Mouse (Mus musculus) hindbrain, embryonic 10.5 days (tissue): ENCODE results near the gene Bicral. TPM values are rescaled to one million over a fixed set of nuclear protein-coding genes. Genes with fewer than 3 reads are reported as not detected.

ENCODE experiments used
- DNase-seq: peaks from one replicate; pipeline ENCODE4 v3.0.0-alpha.2; 2017; ENCODE audit warnings: low spot score
- H3K27ac ChIP-seq: fragments of 300-500 bp; sonication (generic); 2 replicates; pipeline ENCODE4 v1.5.1; 2016; ENCODE audit warnings: mild to moderate bottlenecking, moderate library complexity
- H3K27me3 ChIP-seq: fragments of 300-500 bp; sonication (generic); 2 replicates; pipeline ENCODE4 v1.6.1; 2016; ENCODE audit warnings: mild to moderate bottlenecking; ENCODE audit not compliant: poor library complexity, insufficient read depth, severe bottlenecking
- H3K36me3 ChIP-seq: fragments of 300-500 bp; sonication (generic); 2 replicates; pipeline ENCODE4 v1.6.1; 2016; ENCODE audit warnings: mild to moderate bottlenecking, moderate library complexity
- H3K4me1 ChIP-seq: fragments of 300-500 bp; sonication (generic); replicated peaks from 2 replicates; pipeline ENCODE4 v1.6.1; 2016; ENCODE audit warnings: mild to moderate bottlenecking
- H3K4me3 ChIP-seq: fragments of 300-500 bp; sonication (generic); 2 replicates; pipeline ENCODE4 v1.5.1; 2016; ENCODE audit warnings: mild to moderate bottlenecking, moderate library complexity
- H3K9me3 ChIP-seq: fragments of 300-500 bp; sonication (generic); 2 replicates; pipeline ENCODE4 v1.6.1; 2016; ENCODE audit warnings: mild to moderate bottlenecking, moderate library complexity
- WGBS: fragments of 180-500 bp; shearing (Covaris S2); methylation state at CpG from one replicate; pipeline ENCODE4 v1.1.7; 2016; 5-methylcytosine and 5-hydroxymethylcytosine counted together
- polyA plus RNA-seq: library from polyadenylated mRNA; unstranded; fragments of >200 nt; fragmentation: Nextera tagmentation; extraction: Ambion mirVana; gene quantifications from 2 replicates; pipeline ENCODE4 v1.2.1, GENCODE M21; 2016

Gene Bicral
- polyA plus RNA-seq, 1 experiment from 2014 or later: 4.2 TPM

DNA sequence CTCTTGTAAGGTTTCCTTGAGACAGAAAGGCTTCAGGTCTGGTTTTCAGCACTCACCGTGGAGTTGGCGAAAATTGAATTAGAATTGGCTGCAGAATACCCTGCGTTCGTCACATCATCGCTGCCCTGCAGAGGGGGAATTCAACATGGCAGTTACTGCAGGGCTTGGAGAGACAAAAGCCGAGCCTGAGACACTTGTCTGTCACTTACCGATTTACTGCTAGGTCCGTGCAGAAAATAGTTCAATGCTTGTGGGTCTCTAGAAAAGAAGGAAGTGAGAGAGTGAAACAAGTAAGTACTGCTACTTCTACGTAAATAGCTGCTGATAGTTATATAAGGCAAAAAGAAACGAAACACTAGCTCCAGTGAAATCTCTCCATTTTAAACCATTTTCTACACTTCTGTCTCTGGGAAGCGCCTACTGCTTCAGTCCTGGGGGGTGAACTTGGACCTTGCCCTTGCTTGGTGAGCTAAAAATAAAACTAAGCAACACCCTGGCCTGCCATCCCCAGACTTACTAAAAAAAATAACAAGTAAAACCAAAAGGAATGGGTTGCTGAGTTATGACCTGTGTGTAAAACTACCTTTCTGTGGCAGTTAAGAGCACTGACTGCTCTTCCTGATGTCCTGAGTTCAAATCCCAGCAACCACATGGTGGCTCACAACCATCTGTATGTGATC, 28.3 kb downstream of the Bicral start:
- Histone ChIP-seq H3K36me3 (peaks cover 35% of the 10 kb centered on the region), H3K27ac (no peak overlapping the region), H3K27me3 (no peaks in the 10 kb centered on the region), H3K9me3 (no peaks in the 10 kb centered on the region), H3K4me3 (no peak overlapping the region), H3K4me1 (no peaks in the 10 kb centered on the region)
- DNase-seq: no peak
- 89% methylated on average over 11 of the region's 11 CpGs for WGBS

DNA sequence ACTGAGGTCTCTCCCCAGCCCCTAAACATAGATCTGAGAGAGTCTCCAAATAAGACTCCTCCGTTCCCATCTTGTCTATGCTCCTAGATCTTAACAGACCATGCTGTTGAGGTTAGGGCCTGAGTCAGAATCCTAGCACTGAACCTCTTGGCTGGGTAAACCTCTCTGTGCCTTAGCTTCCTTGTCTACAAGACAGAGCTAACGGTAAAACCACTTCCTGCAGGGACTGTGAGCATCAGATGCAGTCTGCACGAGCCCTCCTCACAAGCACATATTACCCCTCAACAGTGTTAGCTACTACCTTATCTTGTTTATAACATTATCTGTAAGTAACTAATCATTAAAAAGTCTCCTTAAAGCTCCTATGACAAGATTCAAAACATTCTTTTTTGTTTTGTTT, 29.3 kb downstream of the Bicral start:
- no peak for DNase-seq
- H3K27ac ChIP-seq: no peak overlapping the region
- 93% methylated on average over 3 of the region's 3 CpGs for WGBS
- no peaks in the 10 kb centered on the region for H3K27me3 ChIP-seq
- peaks cover 45% of the 10 kb centered on the region for H3K36me3 ChIP-seq
- no peak overlapping the region for H3K4me3 ChIP-seq
- H3K9me3 ChIP-seq: no peaks in the 10 kb centered on the region
- no peaks in the 10 kb centered on the region for H3K4me1 ChIP-seq

DNA sequence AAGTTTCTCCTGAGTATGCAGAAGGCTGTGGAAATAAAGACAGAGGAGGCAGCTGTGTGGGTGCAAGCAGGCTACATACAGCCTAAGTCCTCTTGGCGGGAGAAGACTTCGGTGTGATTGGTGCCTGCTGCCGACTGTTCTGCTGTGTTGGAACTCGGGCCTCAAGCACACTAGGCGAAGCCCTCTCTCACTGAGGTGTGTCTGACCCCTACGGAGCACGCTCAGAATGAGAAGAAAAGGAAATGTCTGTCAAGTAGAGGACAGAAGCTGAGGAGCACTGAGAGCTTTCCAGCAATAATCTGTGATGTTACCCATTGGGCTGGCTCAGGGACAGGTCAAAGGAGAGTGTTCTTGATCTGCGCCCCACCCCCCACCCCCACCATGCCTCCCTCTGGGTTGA, 35.2 kb downstream of the Bicral start:
- H3K27ac ChIP-seq: no peak overlapping the region
- H3K4me1 ChIP-seq: no peaks in the 10 kb centered on the region
- 92% methylated on average over 8 of the region's 8 CpGs for WGBS
- H3K9me3 ChIP-seq: no peaks in the 10 kb centered on the region
- DNase-seq: no peak
- no peaks in the 10 kb centered on the region for H3K27me3 ChIP-seq
- H3K36me3 ChIP-seq: peaks cover 80% of the 10 kb centered on the region
- no peak overlapping the region for H3K4me3 ChIP-seq

DNA sequence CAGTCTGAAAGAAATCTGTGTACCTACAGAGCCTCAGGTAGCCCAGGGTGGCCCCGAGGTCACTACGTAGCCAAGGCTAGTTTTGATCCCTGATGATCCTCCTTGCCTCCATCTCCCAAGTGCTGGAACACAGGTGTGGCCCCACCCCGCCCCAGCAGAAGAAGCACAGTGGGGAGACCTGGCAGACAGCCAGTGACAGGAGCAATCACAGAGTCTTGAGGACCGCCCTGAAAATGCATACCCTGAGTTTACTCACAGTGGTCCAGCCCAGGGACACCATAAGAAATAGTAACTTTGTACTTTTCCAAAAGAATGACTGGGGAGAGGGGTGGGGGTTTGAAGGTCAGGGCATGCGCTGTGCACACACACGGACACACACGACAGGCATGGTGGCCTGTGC, 37.7 kb downstream of the Bicral start:
- no peak overlapping the region for H3K27ac ChIP-seq
- H3K4me1 ChIP-seq: no peaks in the 10 kb centered on the region
- peaks cover 71% of the 10 kb centered on the region for H3K36me3 ChIP-seq
- no peak for DNase-seq
- WGBS: 93% methylated on average over 7 of the region's 7 CpGs
- H3K27me3 ChIP-seq: no peaks in the 10 kb centered on the region
- H3K4me3 ChIP-seq: no peak overlapping the region
- H3K9me3 ChIP-seq: no peaks in the 10 kb centered on the region

DNA sequence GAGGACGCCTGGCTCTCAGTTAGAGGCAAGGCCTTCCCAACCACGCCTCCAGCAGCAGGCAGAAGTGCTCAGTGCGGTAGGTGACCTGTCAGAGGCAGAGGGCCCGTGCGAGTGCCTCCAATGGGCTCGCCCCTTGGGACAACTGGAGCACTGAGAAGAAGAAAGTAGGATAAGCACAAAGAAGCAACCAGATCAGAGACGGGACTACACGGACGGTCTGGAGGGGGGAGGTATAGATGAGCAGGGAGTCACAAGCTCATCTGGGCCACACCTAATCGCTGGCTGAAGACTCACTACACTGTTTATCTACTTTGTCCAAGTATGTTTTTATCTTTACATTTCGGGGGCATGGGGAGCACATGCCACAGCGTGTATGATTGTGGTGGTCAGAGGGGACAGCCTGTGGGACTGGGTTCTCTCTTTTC, 40.5 kb downstream of the Bicral start:
- DNase-seq: no peak
- Histone ChIP-seq H3K36me3 (peaks cover 61% of the 10 kb centered on the region), H3K4me1 (no peaks in the 10 kb centered on the region), H3K4me3 (no peak overlapping the region), H3K27me3 (no peaks in the 10 kb centered on the region), H3K27ac (no peak overlapping the region), H3K9me3 (no peaks in the 10 kb centered on the region)
- 84% methylated on average over 12 of the region's 12 CpGs for WGBS

DNA sequence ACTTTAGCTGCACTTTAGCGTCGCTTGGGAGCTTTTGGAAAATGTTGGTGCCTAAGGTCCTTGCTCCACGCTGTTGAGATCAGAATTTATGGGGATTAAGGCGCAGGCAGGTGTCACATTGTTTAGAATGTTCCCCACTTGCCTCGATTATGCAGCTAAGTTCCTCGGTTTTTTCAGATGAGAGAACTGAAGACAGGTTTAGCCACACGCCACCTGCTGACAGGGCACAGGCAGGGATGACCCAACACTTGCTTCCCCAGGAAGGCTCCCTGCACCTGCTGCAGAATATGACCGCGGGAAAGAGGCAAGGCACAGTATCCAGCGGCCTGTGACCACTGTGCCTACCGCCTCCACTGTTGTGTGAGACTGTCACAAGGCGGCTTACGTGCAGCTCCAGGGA, 42.0 kb downstream of the Bicral start:
- H3K27ac ChIP-seq: no peak overlapping the region
- no peaks in the 10 kb centered on the region for H3K9me3 ChIP-seq
- H3K27me3 ChIP-seq: no peaks in the 10 kb centered on the region
- no peak for DNase-seq
- WGBS: 85% methylated on average over 13 of the region's 13 CpGs
- H3K36me3 ChIP-seq: peaks cover 57% of the 10 kb centered on the region
- no peaks in the 10 kb centered on the region for H3K4me1 ChIP-seq
- no peak overlapping the region for H3K4me3 ChIP-seq

DNA sequence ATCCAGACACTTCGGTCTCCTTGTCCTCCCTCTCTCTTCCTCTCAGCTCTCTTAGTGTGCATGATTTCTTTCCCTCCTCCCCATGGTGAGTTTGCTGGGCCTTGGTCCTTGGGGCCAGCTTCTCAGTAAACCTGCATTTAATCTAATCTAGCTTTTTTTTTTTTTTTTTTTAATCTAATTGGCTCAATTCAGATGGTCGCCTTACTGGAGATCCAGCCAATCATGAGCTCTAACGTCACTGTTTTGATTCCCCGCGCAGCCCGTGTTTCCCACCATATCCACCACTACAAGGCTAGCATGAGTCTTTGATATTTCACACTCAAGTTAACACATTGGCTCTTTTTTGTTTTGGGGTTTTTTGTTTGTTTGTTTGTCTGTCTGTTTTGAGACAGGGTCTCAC, 43.8 kb downstream of the Bicral start:
- WGBS: 92% methylated on average over 6 of the region's 6 CpGs
- no peaks in the 10 kb centered on the region for H3K9me3 ChIP-seq
- no peaks in the 10 kb centered on the region for H3K4me1 ChIP-seq
- DNase-seq: no peak
- H3K4me3 ChIP-seq: no peak overlapping the region
- H3K27me3 ChIP-seq: no peaks in the 10 kb centered on the region
- H3K27ac ChIP-seq: no peak overlapping the region
- H3K36me3 ChIP-seq: peaks cover 51% of the 10 kb centered on the region

DNA sequence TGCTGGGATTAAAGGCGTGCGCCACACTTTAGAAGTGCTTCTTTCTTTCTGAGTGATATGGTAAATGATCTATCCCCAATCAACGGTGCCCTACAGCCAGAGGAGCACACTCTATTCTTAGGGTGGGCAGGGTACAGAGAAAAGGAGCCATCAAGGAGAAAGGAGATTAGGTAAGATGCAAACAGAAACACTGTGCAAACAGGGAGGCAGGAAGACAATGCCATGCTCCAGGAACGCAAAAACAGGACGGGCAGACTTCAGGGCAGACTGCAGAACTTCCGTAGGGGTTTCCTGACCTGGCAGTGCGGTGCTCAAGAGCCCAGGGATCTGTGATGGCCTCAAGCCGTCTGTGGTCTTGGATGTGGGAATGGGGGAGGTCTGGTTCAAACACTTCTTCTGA, 44.6 kb downstream of the Bicral start:
- Histone ChIP-seq H3K4me1 (no peaks in the 10 kb centered on the region), H3K4me3 (no peak overlapping the region), H3K27me3 (no peaks in the 10 kb centered on the region), H3K27ac (no peak overlapping the region), H3K36me3 (peaks cover 50% of the 10 kb centered on the region), H3K9me3 (no peaks in the 10 kb centered on the region)
- no peak for DNase-seq
- 91% methylated on average over 8 of the region's 8 CpGs for WGBS

DNA sequence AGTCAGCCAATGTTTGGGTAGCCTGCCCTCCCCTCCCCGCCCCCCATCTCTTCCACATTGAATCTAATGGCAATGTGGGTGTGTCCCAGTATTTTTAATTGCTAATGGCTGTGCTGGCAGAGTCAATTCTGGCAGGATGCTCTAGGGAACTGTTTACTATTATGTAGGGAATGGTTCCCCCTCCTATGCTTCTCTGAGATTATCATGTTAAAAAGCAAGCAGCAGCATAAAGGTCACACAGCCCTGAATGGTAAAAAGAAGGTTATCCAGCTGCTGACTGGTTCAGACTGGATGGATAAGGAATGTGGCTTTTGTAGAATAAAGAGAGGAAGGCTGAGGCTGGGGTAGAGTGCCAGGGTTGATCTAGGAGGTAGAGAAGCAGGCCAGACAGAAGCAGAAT, 45.8 kb downstream of the Bicral start:
- H3K27me3 ChIP-seq: no peaks in the 10 kb centered on the region
- 87% methylated on average over 1 of the region's 1 CpGs for WGBS
- H3K4me3 ChIP-seq: no peak overlapping the region
- H3K27ac ChIP-seq: no peak overlapping the region
- no peak for DNase-seq
- H3K4me1 ChIP-seq: no peaks in the 10 kb centered on the region
- peaks cover 57% of the 10 kb centered on the region for H3K36me3 ChIP-seq
- no peaks in the 10 kb centered on the region for H3K9me3 ChIP-seq

DNA sequence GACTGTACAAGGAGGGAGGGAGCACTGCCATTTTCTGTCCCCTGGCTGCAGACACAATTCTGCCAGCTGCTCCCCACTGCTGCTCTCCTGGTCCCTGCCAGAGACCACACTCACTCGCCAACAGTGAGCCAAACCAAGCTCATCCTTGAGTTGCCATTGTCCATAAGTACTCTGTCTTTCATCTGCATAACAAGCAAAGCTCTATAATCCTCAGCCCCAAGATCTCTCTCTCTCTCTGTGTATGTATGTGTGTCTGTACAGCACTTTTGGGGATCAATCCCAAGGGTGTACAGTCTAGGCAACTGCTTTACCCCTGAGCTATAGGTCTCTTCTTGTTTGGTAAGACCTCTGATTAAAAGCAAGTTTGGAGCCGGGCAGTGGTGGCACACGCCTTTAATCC, 47.6 kb downstream of the Bicral start:
- Histone ChIP-seq H3K4me1 (no peaks in the 10 kb centered on the region), H3K36me3 (peaks cover 69% of the 10 kb centered on the region), H3K9me3 (no peaks in the 10 kb centered on the region), H3K4me3 (no peak overlapping the region), H3K27me3 (no peaks in the 10 kb centered on the region), H3K27ac (no peak overlapping the region)
- DNase-seq: no peak
- 84% methylated on average over 3 of the region's 3 CpGs for WGBS

DNA sequence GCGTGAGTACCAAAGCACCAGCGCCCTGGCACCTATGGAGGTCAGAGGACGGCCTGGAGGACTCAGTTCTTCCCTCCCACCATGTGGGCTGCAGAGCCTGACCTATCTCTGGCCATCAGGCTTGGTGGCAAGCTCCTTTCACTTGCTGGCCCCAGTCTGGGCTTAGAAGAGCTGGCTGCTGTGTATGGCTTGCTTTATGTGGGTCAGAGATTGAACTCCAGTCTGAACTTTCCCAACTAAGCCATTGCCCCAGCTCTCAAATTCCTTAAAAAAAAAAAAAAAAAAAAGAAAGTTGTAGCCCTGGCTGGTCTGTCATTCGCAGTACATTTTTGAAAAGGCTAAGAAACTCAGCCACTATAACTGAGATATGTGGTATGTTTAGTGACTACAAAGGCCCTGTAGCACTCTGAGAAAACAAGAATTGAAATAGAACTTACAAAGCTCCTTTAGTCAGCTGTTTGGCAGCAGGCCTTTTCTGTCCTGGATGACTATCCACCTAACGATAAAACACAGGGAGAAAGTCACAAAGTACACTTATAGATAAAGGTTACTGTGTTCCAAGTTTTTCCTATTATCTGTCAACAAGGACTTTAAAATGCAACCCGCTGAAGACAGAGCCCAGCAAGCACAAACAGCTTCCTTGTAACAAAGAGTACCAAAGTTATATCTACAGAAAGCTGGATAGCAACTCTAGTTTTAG, 49.0 kb downstream of the Bicral start:
- H3K4me1 ChIP-seq: no peaks in the 10 kb centered on the region
- WGBS: 87% methylated on average over 6 of the region's 6 CpGs
- H3K9me3 ChIP-seq: no peaks in the 10 kb centered on the region
- no peaks in the 10 kb centered on the region for H3K27me3 ChIP-seq
- DNase-seq: no peak
- H3K4me3 ChIP-seq: no peak overlapping the region
- peaks cover 73% of the 10 kb centered on the region for H3K36me3 ChIP-seq
- H3K27ac ChIP-seq: no peak overlapping the region

DNA sequence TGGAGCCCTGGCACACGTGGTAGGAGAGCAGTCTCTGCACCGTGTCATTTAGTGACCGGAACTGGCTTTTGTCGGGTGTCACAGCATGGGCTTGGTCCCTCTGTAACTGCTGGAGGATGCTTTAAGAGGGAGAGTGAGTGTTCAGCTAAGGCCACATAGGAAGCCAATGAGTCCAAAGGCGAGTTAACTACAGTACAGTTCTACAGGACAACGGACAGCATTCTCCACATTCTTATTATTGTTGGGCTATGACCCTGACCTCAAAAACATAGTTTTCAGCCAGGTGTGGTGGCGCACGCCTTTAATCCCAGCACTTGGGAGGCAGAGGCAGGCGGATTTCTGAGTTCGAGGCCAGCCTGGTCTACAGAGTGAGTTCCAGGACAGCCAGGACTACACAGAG, 49.9 kb downstream of the Bicral start:
- Histone ChIP-seq H3K9me3 (no peaks in the 10 kb centered on the region), H3K27ac (no peak overlapping the region), H3K4me3 (no peak overlapping the region), H3K27me3 (no peaks in the 10 kb centered on the region), H3K36me3 (peaks cover 65% of the 10 kb centered on the region), H3K4me1 (no peaks in the 10 kb centered on the region)
- DNase-seq: no peak
- 88% methylated on average over 10 of the region's 10 CpGs for WGBS

DNA sequence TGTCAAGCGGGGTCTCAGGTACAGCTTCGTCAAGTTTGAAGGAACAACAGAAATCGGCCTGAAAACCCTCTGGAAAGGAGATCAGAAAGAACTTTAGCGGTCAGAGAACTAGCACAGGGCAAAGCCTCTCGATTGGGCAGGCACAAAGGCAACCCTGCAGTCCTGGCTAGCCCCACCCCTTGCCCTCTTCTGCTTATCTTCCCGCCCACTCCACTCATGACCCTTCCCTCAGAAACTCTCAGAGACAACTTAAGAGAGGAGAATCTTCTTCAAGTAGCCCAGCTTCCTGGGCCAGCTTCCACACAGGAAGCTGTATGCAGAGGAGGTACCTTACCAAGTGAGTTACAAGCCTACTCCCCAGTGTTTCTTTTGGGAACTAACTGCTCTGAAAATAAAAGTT, 56.5 kb downstream of the Bicral start:
- H3K27me3 ChIP-seq: no peaks in the 10 kb centered on the region
- H3K4me1 ChIP-seq: peaks cover 13% of the 10 kb centered on the region
- 87% methylated on average over 6 of the region's 6 CpGs for WGBS
- no peak overlapping the region for H3K4me3 ChIP-seq
- no peak for DNase-seq
- peaks cover 63% of the 10 kb centered on the region for H3K36me3 ChIP-seq
- H3K27ac ChIP-seq: no peak overlapping the region
- H3K9me3 ChIP-seq: no peaks in the 10 kb centered on the region
